Mouse (Mus musculus) CH12.LX (cell line): Measurements from ENCODE around the gene Gm8994. TPM values are rescaled to one million over a fixed set of nuclear protein-coding genes. Genes with fewer than 3 reads are reported as not detected.

Experiments
- DNase-seq: peaks from one replicate; pipeline ENCODE4 v3.0.0-alpha.2; 2013; ENCODE audit errors: extremely low read depth
- H3K27ac ChIP-seq: 2 replicates; pipeline ENCODE4 v1.5.1; 2012; ENCODE audit warnings: low read depth, mild to moderate bottlenecking, control low read depth, moderate library complexity; ENCODE audit not compliant: insufficient read depth
- H3K27me3 ChIP-seq: replicated peaks from 2 replicates; pipeline ENCODE3; 2012; ENCODE audit warnings: inconsistent platforms
- H3K36me3 ChIP-seq, 2 experiments: replicated peaks in 1 of 2; 2 replicates each; pipeline versions ENCODE3 to v1.6.1; 2012; ENCODE audit warnings: inconsistent platforms in 1 of 2, low read length in 1 of 2, mild to moderate bottlenecking in 1 of 2, mixed read lengths in 1 of 2, moderate library complexity in 1 of 2; ENCODE audit not compliant: control insufficient read depth in 1 of 2, insufficient read depth in 1 of 2
- H3K4me1 ChIP-seq, 2 experiments: 2 replicates each; pipeline ENCODE4 v1.6.1; 2012; ENCODE audit warnings: inconsistent platforms in 1 of 2, moderate library complexity in 1 of 2; ENCODE audit not compliant: insufficient read depth in 2 of 2, control insufficient read depth in 1 of 2
- H3K4me2 ChIP-seq: 2 replicates; pipeline ENCODE4 v1.6.1; 2012; ENCODE audit warnings: low read depth, mild to moderate bottlenecking, control low read depth; ENCODE audit not compliant: poor library complexity, insufficient read depth, severe bottlenecking
- H3K4me3 ChIP-seq, 3 experiments: fragments of 150-350 bp in 1 of 3; sonication (generic) in 1 of 3; replicated peaks in 1 of 3; 2 replicates each; pipeline versions ENCODE3 to v1.5.1; 2011 to 2012; ENCODE audit warnings: low read depth in 2 of 3, low read length in 2 of 3, mild to moderate bottlenecking in 2 of 3, moderate library complexity in 2 of 3, control low read depth in 1 of 3, improper control_type of control experiment in 1 of 3, inconsistent platforms in 1 of 3, mixed read lengths in 1 of 3; ENCODE audit not compliant: poor library complexity in 1 of 3
- H3K79me2 ChIP-seq: replicated peaks from 2 replicates; pipeline ENCODE4 v1.6.1; 2012; ENCODE audit warnings: mild to moderate bottlenecking, moderate library complexity; ENCODE audit not compliant: control insufficient read depth, poor library complexity, insufficient read depth, severe bottlenecking; ENCODE audit errors: extremely low read depth
- H3K9ac ChIP-seq: 2 replicates; pipeline ENCODE4 v1.6.1; 2012; ENCODE audit warnings: low read depth, mild to moderate bottlenecking, control low read depth, moderate library complexity; ENCODE audit not compliant: insufficient read depth
- H3K9me3 ChIP-seq: replicated peaks from 2 replicates; pipeline ENCODE3; 2012; ENCODE audit warnings: low read length, inconsistent platforms, mixed read lengths
- BHLHE40 ChIP-seq: IDR thresholded peaks from 2 replicates; pipeline ENCODE4 v1.6.1; 2011; ENCODE audit warnings: mild to moderate bottlenecking, low read depth, low read length, improper control_type of control experiment
- CHD1 ChIP-seq: IDR thresholded peaks from 2 replicates; pipeline ENCODE4 v1.6.1; 2012; ENCODE audit warnings: low read depth, low read length, improper control_type of control experiment, inconsistent platforms
- CTCF ChIP-seq, 2 experiments: IDR thresholded peaks in 1 of 2; conservative IDR thresholded peaks in 1 of 2; 2 replicates each; pipeline ENCODE4 v1.5.1; 2011 to 2012; ENCODE audit warnings: low read depth in 2 of 2, low read length in 2 of 2, improper control_type of control experiment in 1 of 2, inconsistent platforms in 1 of 2, mild to moderate bottlenecking in 1 of 2, moderate library complexity in 1 of 2
- E2F4 ChIP-seq: IDR thresholded peaks from 2 replicates; pipeline ENCODE4 v1.6.1; 2011; ENCODE audit warnings: low read depth, low read length, improper control_type of control experiment; ENCODE audit not compliant: insufficient replicate concordance
- IRF4 ChIP-seq: IDR thresholded peaks from 2 replicates; pipeline ENCODE4 v1.6.1; 2014; ENCODE audit warnings: low read depth, mild to moderate bottlenecking, inconsistent platforms, low read length, improper control_type of control experiment
- JUN ChIP-seq: IDR thresholded peaks from 2 replicates; pipeline ENCODE4 v1.6.1; 2011; ENCODE audit warnings: low read depth, mild to moderate bottlenecking, low read length, improper control_type of control experiment, moderate library complexity; ENCODE audit not compliant: insufficient read depth
- KAT2A ChIP-seq: IDR thresholded peaks from 2 replicates; pipeline ENCODE4 v1.6.1; 2012; ENCODE audit warnings: low read length, improper control_type of control experiment, inconsistent platforms; ENCODE audit not compliant: insufficient replicate concordance
- MAFK ChIP-seq: IDR thresholded peaks from 2 replicates; pipeline ENCODE4 v1.6.1; 2011; ENCODE audit warnings: low read length, improper control_type of control experiment; ENCODE audit not compliant: insufficient replicate concordance
- MAX ChIP-seq: IDR thresholded peaks from 2 replicates; pipeline ENCODE4 v1.6.1; 2011; ENCODE audit warnings: low read length, improper control_type of control experiment
- RAD21 ChIP-seq: IDR thresholded peaks from 2 replicates; pipeline ENCODE4 v1.6.1; 2011; ENCODE audit warnings: low read depth, mild to moderate bottlenecking, low read length, improper control_type of control experiment, moderate library complexity
- SIN3A ChIP-seq: IDR thresholded peaks from 2 replicates; pipeline ENCODE4 v1.6.1; 2012; ENCODE audit warnings: low read length, improper control_type of control experiment, inconsistent platforms
- UBTF ChIP-seq: IDR thresholded peaks from 2 replicates; pipeline ENCODE4 v1.6.1; 2012; ENCODE audit warnings: low read depth, mild to moderate bottlenecking, inconsistent platforms, low read length, improper control_type of control experiment, moderate library complexity
- USF1 ChIP-seq: IDR thresholded peaks from 2 replicates; pipeline ENCODE4 v1.6.1; 2014; ENCODE audit warnings: low read depth, mild to moderate bottlenecking, inconsistent platforms, low read length, improper control_type of control experiment
- USF2 ChIP-seq: conservative IDR thresholded peaks from 2 replicates; pipeline ENCODE4 v1.6.1; 2011; ENCODE audit warnings: low read depth, low read length, improper control_type of control experiment
- ZKSCAN1 ChIP-seq: IDR thresholded peaks from 2 replicates; pipeline ENCODE4 v1.6.1; 2012; ENCODE audit warnings: low read depth, inconsistent platforms, low read length, improper control_type of control experiment, borderline replicate concordance
- ZMIZ1 ChIP-seq: IDR thresholded peaks from 2 replicates; pipeline ENCODE4 v1.6.1; 2012; ENCODE audit warnings: low read depth, mild to moderate bottlenecking, inconsistent platforms, low read length, improper control_type of control experiment
- ZNF384 ChIP-seq: IDR thresholded peaks from 2 replicates; pipeline ENCODE4 v1.6.1; 2012; ENCODE audit warnings: low read depth, low read length, improper control_type of control experiment, inconsistent platforms
- dilution Hi-C: fragments of 300-500 bp; cut with MboI; formaldehyde crosslinking; loops from 2 replicates; pipeline ENCODE4 v1.14.3; 2020; ENCODE audit warnings: low sequenced_read_pairs; ENCODE audit not compliant: extremely low pct_unique_long_range_greater_than_20kb, extremely low pct_ligation_motif_present
- in situ Hi-C: fragments of 300-500 bp; cut with MboI; formaldehyde crosslinking; loops from 3 replicates; pipeline ENCODE4 v1.14.3; 2019; ENCODE audit warnings: low sequenced_read_pairs, low pct_ligation_motif_present, low pct_unique_long_range_greater_than_20kb, mixed read lengths
- polyA plus RNA-seq: library from polyadenylated mRNA; unstranded; fragments of >175 nt; gene quantifications from 2 replicates; pipeline ENCODE4 v1.2.1, GENCODE M21; 2012; ENCODE audit warnings: low read depth; ENCODE audit not compliant: insufficient read length
- total RNA-seq, 2 experiments: library from RNA; depleted of rRNA; stranded (reverse); fragments of 300-350 nt in 1 of 2; fragments of >200 nt in 1 of 2; gene quantifications; 2 replicates each; pipeline ENCODE4 v1.2.3; 2012 to 2014

The Gm8994 gene
- total and polyA plus RNA-seq, 3 experiments, result not detected

DNA sequence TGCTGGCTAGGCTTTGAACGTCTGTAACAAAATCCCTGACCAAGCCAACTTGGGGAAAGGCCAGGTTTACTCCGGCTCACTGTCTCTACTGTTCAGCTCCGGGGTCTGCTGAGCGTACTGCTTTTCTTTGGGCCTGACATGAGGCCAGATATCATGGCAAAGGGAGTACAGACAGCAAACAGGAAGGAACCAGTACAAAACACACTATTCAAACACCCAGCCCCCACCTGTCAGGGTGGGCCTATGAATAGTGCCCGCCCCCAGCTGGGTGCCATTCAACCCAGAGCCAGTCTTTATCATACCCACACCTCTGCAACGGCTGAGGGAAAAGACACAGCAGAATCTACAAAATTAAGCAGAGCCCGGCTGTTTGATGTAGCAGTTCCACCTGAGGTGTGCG lies 42.8 kb upstream of the Gm8994 start:
- Histone ChIP-seq H3K27me3 (peaks cover 2% of the 10 kb centered on the region), H3K9ac (no peak overlapping the region), H3K4me2 (no peak overlapping the region), H3K79me2 (no peaks in the 10 kb centered on the region), H3K4me3 (no peak overlapping the region), H3K4me1 (no peaks in the 10 kb centered on the region), H3K27ac (no peak overlapping the region), H3K36me3 (no peaks in the 10 kb centered on the region), H3K9me3 (peaks cover under 1% of the 10 kb centered on the region)
- dilution Hi-C loops (no loop called here), in situ Hi-C loops (no loop called here)
- no peak for DNase-seq
- no peak for TF ChIP-seq USF1
- TF ChIP-seq JUN, result no peak
- TF ChIP-seq E2F4, result no peak
- no peak for TF ChIP-seq CTCF (conservative IDR thresholded peaks at IDR 0.05 in 1 of 2, IDR thresholded peaks at IDR 0.05 in 1 of 2; ENCODE audit: low read depth in 2 of 2, low read length in 2 of 2)

DNA sequence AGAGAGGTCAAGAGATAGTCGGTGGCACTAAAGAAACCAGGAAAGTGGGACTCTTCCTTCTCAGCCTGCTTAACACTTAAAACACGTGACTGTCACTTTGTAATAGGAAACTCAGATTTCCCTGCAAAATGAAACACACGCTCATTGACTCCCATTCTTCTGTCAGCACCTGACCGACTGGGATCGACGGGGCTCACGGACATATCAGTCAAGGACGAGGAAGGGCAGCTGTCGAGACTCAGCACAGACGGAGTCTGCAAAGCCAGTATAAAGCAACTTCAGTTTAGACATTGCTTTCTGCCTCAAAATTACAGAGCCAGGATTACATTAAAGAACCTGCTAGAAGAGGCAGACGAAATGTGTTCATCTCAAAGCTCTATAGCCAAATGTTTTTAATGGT lies 41.2 kb upstream of the Gm8994 start:
- H3K27ac ChIP-seq, result no peak overlapping the region
- TF ChIP-seq IRF4 (no peak), KAT2A (no peak), JUN (no peak), MAFK (no peak), ZKSCAN1 (no peak), MAX (no peak), USF2 (no peak), ZNF384 (no peak), RAD21 (no peak), USF1 (no peak), BHLHE40 (no peak), SIN3A (no peak), ZMIZ1 (no peak), UBTF (no peak), CHD1 (no peak)
- H3K9me3 ChIP-seq, result no peaks in the 10 kb centered on the region
- no peak overlapping the region for H3K9ac ChIP-seq
- dilution Hi-C loops, result no loop called here
- no peak for DNase-seq
- H3K4me2 ChIP-seq, result no peak overlapping the region
- H3K4me3 ChIP-seq, result no peak overlapping the region
- in situ Hi-C loops, result no loop called here
- no peaks in the 10 kb centered on the region for H3K79me2 ChIP-seq
- peaks cover 2% of the 10 kb centered on the region for H3K27me3 ChIP-seq
- no peaks in the 10 kb centered on the region for H3K4me1 ChIP-seq
- no peaks in the 10 kb centered on the region for H3K36me3 ChIP-seq
